Mouse (Mus musculus) heart, adult 2 months (tissue): ENCODE measurements around the gene Det1. TPM values are rescaled to one million over a fixed set of nuclear protein-coding genes. Genes with fewer than 3 reads are reported as not detected.

Experiments
- DNase-seq, 2 experiments: peaks; one replicate each; pipeline ENCODE4 v3.0.0; 2021
- H3K27ac ChIP-seq: fragments of 200-600 bp; 2 replicates; pipeline ENCODE4 v1.8.1; 2022
- H3K27me3 ChIP-seq: fragments of 200-500 bp; 2 replicates; pipeline ENCODE4 v1.6.1; 2012; ENCODE audit warnings: mild to moderate bottlenecking, low read length, inconsistent platforms, mixed read lengths; ENCODE audit not compliant: control insufficient read depth, insufficient read depth
- H3K36me3 ChIP-seq: fragments of 200-500 bp; 2 replicates; pipeline ENCODE4 v1.6.1; 2012; ENCODE audit warnings: low read length, inconsistent platforms; ENCODE audit not compliant: control insufficient read depth, insufficient read depth
- H3K4me1 ChIP-seq: fragments of 200-500 bp; 2 replicates; pipeline ENCODE4 v1.6.1; 2011; ENCODE audit warnings: low read length; ENCODE audit not compliant: control insufficient read depth, insufficient read depth
- H3K4me3 ChIP-seq: fragments of 200-600 bp; 2 replicates; pipeline ENCODE4 v1.8.1; 2022
- H3K79me2 ChIP-seq: fragments of 200-500 bp; replicated peaks from 2 replicates; pipeline ENCODE4 v1.6.1; 2012; ENCODE audit warnings: mild to moderate bottlenecking, inconsistent platforms, low read length, moderate library complexity, mixed read lengths; ENCODE audit not compliant: control insufficient read depth, insufficient read depth
- H3K9ac ChIP-seq: fragments of 200-500 bp; 2 replicates; pipeline ENCODE4 v1.6.1; 2012; ENCODE audit warnings: low read depth, mild to moderate bottlenecking, control low read depth, inconsistent platforms, low read length, mixed read lengths
- CTCF ChIP-seq: fragments of 200-600 bp; IDR thresholded peaks from 2 replicates; pipeline ENCODE4 v1.8.1; 2022; ENCODE audit warnings: antibody characterized with exemption, mild to moderate bottlenecking, moderate library complexity
- EP300 ChIP-seq: fragments of 200-500 bp; IDR thresholded peaks from 2 replicates; pipeline ENCODE4 v1.6.1; 2011; ENCODE audit warnings: low read depth, low read length, control low read depth; ENCODE audit not compliant: insufficient read depth
- POLR2A ChIP-seq: fragments of 200-500 bp; IDR thresholded peaks from 2 replicates; pipeline ENCODE4 v1.6.1; 2011; ENCODE audit warnings: mild to moderate bottlenecking, low read depth, low read length, control low read depth; ENCODE audit not compliant: insufficient read depth
- WGBS: fragments of 180-500 bp; shearing (Covaris S2); methylation state at CpG from one replicate; pipeline ENCODE4 v1.1.7; 2018; 5-methylcytosine and 5-hydroxymethylcytosine counted together
- intact Hi-C: fragments of 180-260 bp; cut with DNase I; formaldehyde crosslinking; loops from one replicate; pipeline ENCODE4 v1.15.1; 2025
- polyA plus RNA-seq: library from polyadenylated mRNA; depleted of rRNA; stranded (reverse); fragments of >200 nt; gene quantifications from 2 replicates; pipeline ENCODE4 v1.2.3, GENCODE M21; 2012
- total RNA-seq, 2 experiments: library from RNA; stranded (reverse); gene quantifications; 2 replicates each; pipeline ENCODE4 v1.2.3; 2021

Gene Det1
- total and polyA plus RNA-seq, 3 experiments, result 13.2 to 14.6 (median 13.8) TPM

- TF ChIP-seq CTCF, result no peak
- TF ChIP-seq EP300, result no peak
- no peak for TF ChIP-seq POLR2A
- no peak overlapping the region for H3K9ac ChIP-seq
- 83% methylated on average over 4 of the region's 4 CpGs for WGBS
- H3K4me1 ChIP-seq, result no peaks in the 10 kb centered on the region
- H3K27me3 ChIP-seq, result no peaks in the 10 kb centered on the region
- peaks cover 8% of the 10 kb centered on the region for H3K36me3 ChIP-seq
- H3K4me3 ChIP-seq, result no peak overlapping the region
- intact Hi-C loops, result no loop called here
- DNase-seq, result no peak
- no peak overlapping the region for H3K27ac ChIP-seq
- no peaks in the 10 kb centered on the region for H3K79me2 ChIP-seq
Measured at GRCm38 (mm10) chr7:78835656-78836055, 11.4 kb downstream of the Det1 start.

DNA sequence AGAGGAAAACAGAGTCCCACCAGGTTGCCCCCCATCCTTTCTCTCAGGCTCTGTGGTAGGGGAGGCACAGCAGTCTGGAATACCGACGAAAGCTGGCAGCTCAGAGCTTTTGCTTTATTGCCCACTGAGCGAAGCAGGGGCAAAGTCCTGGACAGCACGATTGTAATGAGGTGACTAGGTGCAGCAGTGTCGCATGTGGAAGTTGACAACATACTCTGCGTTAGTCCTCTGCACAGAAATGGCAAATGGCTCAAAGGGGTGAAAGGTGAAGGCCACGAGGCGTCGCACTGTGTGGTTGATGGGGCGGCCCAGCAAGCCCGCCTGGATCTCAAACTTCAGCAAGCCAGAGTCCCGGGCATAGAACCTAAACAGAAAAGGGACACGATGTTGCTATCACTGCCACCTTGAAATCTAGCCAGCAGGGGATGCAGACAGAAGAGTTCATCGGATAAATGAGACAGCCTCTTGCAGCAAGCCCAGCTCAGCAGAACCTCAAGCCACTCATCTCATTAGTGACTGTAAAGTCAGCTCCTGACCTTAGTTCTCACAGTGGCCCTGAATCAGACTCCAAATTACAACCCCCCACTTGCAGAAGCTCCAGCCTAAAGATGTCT, 19.2 kb downstream of the Det1 start:
- Histone ChIP-seq H3K27ac (no peak overlapping the region), H3K4me1 (no peaks in the 10 kb centered on the region), H3K36me3 (no peaks in the 10 kb centered on the region), H3K4me3 (no peak overlapping the region), H3K27me3 (no peaks in the 10 kb centered on the region), H3K9ac (no peak overlapping the region), H3K79me2 (no peaks in the 10 kb centered on the region)
- intact Hi-C loops, result no loop called here
- TF ChIP-seq POLR2A (no peak), EP300 (no peak), CTCF (no peak)
- WGBS, result 86% methylated on average over 14 of the region's 14 CpGs
- no peak for DNase-seq

- no peaks in the 10 kb centered on the region for H3K36me3 ChIP-seq
- intact Hi-C loops, result no loop called here
- no peaks in the 10 kb centered on the region for H3K27me3 ChIP-seq
- DNase-seq, result peak in 1 of 2 experiments; percentile 23
- H3K4me1 ChIP-seq, result no peaks in the 10 kb centered on the region
- no peaks in the 10 kb centered on the region for H3K79me2 ChIP-seq
- H3K9ac ChIP-seq, result no peak overlapping the region
- H3K4me3 ChIP-seq, result no peak overlapping the region
- TF ChIP-seq CTCF (peak; percentile 34), POLR2A (no peak), EP300 (no peak)
- peak overlapping the region; percentile 41 for H3K27ac ChIP-seq
- 64% methylated on average over 9 of the region's 9 CpGs for WGBS
Measured at GRCm38 (mm10) chr7:78826682-78827385, 20.2 kb downstream of the Det1 start.

- Histone ChIP-seq H3K79me2 (no peaks in the 10 kb centered on the region), H3K36me3 (no peaks in the 10 kb centered on the region), H3K27me3 (no peaks in the 10 kb centered on the region), H3K4me1 (peaks cover 1% of the 10 kb centered on the region), H3K9ac (no peak overlapping the region), H3K4me3 (no peak overlapping the region), H3K27ac (no peak overlapping the region)
- no peak for TF ChIP-seq POLR2A
- TF ChIP-seq EP300, result no peak
- no peak for TF ChIP-seq CTCF
- DNase-seq, result no peak
- 63% methylated on average over 12 of the region's 12 CpGs for WGBS
- intact Hi-C loops, result no loop called here
Measured at GRCm38 (mm10) chr7:78818336-78818735, 28.7 kb downstream of the Det1 start.

DNA sequence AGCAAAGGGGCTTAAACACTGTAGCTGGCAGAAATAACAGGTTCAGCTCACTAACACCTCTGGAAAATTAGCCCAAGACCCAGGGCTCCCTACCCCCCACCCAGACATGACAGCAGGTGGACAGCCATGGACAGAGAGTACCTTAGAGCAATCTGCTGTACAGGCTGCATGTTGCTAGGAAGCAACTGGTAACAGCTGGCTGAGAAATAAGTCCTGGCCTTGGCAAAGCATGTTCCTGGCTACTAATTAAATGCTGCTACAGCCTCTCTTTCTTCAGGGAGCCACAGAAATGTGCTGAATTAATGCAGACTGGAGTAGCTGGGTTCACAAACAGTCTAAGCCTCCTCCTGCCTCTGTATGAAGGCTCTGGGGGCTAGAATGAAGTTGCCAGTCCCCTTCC, 32.3 kb downstream of the Det1 start:
- Histone ChIP-seq H3K79me2 (no peaks in the 10 kb centered on the region), H3K27ac (no peak overlapping the region), H3K36me3 (no peaks in the 10 kb centered on the region), H3K4me3 (no peak overlapping the region), H3K9ac (no peak overlapping the region), H3K4me1 (peaks cover 1% of the 10 kb centered on the region), H3K27me3 (no peaks in the 10 kb centered on the region)
- TF ChIP-seq POLR2A (no peak), CTCF (no peak), EP300 (no peak)
- DNase-seq, result no peak
- intact Hi-C loops, result no loop called here

- Histone ChIP-seq H3K4me1 (peaks cover 1% of the 10 kb centered on the region), H3K27me3 (no peaks in the 10 kb centered on the region), H3K36me3 (no peaks in the 10 kb centered on the region), H3K27ac (no peak overlapping the region), H3K79me2 (no peaks in the 10 kb centered on the region), H3K9ac (no peak overlapping the region), H3K4me3 (no peak overlapping the region)
- intact Hi-C loops, result no loop called here
- no peak for DNase-seq
- 85% methylated on average over 6 of the region's 6 CpGs for WGBS
- no peak for TF ChIP-seq CTCF
- no peak for TF ChIP-seq EP300
- TF ChIP-seq POLR2A, result no peak
Measured at GRCm38 (mm10) chr7:78813791-78814190, 33.3 kb downstream of the Det1 start.
